Mouse (Mus musculus) kidney, adult 2 months (tissue): ENCODE data around the gene Dnm1.

ENCODE experiments used
- CTCF ChIP-seq: fragments of 200-500 bp; conservative IDR thresholded peaks from 2 replicates; pipeline ENCODE4 v1.5.1; 2011; ENCODE audit warnings: low read depth, mild to moderate bottlenecking, control low read depth, low read length, moderate library complexity, mixed read lengths; ENCODE audit not compliant: insufficient read depth, insufficient read length
- POLR2A ChIP-seq: fragments of 200-500 bp; IDR thresholded peaks from one replicate; pipeline ENCODE4 v1.6.1; 2011; ENCODE audit warnings: low read depth, low read length, control low read depth

- TF ChIP-seq POLR2A (no peak), CTCF (no peak)
Measured at GRCm38 (mm10) chr2:32259657-32260417, 93.3 kb downstream of the Dnm1 start, which contains the start of gene Uck1.
